Mouse (Mus musculus) heart, embryonic 11.5 days (tissue): ENCODE results near the gene Pde10a. TPM values are rescaled to one million over a fixed set of nuclear protein-coding genes. Genes with fewer than 3 reads are reported as not detected.

Source experiments
- ATAC-seq: fragments of 200-750 bp; cut with Nextera tagmentation; replicated peaks from 2 replicates; pipeline ENCODE4 v1.8.0; 2017; ENCODE audit warnings: moderate library complexity; ENCODE audit not compliant: insufficient number of reproducible peaks, low FRiP score, low TSS enrichment
- H3K27ac ChIP-seq: fragments of 300-500 bp; sonication (generic); 2 replicates; pipeline ENCODE4 v1.5.1; 2014; ENCODE audit warnings: mild to moderate bottlenecking, low read depth, low read length
- H3K27me3 ChIP-seq: fragments of 300-500 bp; sonication (generic); 2 replicates; pipeline ENCODE4 v1.6.1; 2014; ENCODE audit warnings: mild to moderate bottlenecking, low read length, mixed read lengths; ENCODE audit not compliant: control insufficient read depth, insufficient read depth
- H3K36me3 ChIP-seq: fragments of 300-500 bp; sonication (generic); 2 replicates; pipeline ENCODE4 v1.6.1; 2014; ENCODE audit warnings: mild to moderate bottlenecking, low read length, moderate library complexity, mixed read lengths; ENCODE audit not compliant: control insufficient read depth, insufficient read depth
- H3K4me1 ChIP-seq: fragments of 300-500 bp; sonication (generic); 2 replicates; pipeline ENCODE4 v1.6.1; 2014; ENCODE audit warnings: low read length; ENCODE audit not compliant: control insufficient read depth, insufficient read depth
- H3K4me2 ChIP-seq: fragments of 300-500 bp; sonication (generic); 2 replicates; pipeline ENCODE4 v1.6.1; 2014; ENCODE audit warnings: mild to moderate bottlenecking, moderate library complexity
- H3K4me3 ChIP-seq: fragments of 300-500 bp; sonication (generic); 2 replicates; pipeline ENCODE4 v1.5.1; 2014; ENCODE audit warnings: low read depth, low read length
- H3K9ac ChIP-seq: fragments of 300-500 bp; sonication (generic); 2 replicates; pipeline ENCODE4 v1.6.1; 2014; ENCODE audit warnings: mild to moderate bottlenecking, low read depth, low read length, moderate library complexity
- H3K9me3 ChIP-seq: fragments of 300-500 bp; sonication (generic); replicated peaks from 2 replicates; pipeline ENCODE4 v1.6.1; 2016; ENCODE audit warnings: low read length; ENCODE audit not compliant: control insufficient read depth
- WGBS: fragments of 180-500 bp; shearing (Covaris S2); extraction: QIAGEN DNeasy Blood & Tissue Kit; methylation state at CpG from one replicate; pipeline ENCODE4 v1.1.7; 2014; ENCODE audit not compliant: insufficient replicate concordance; 5-methylcytosine and 5-hydroxymethylcytosine counted together
- polyA plus RNA-seq: library from polyadenylated mRNA; unstranded; fragments of >200 nt; fragmentation: Nextera tagmentation; extraction: Ambion mirVana; gene quantifications from 2 replicates; pipeline ENCODE4 v1.2.1, GENCODE M21; 2014

Gene Pde10a
- polyA plus RNA-seq, 1 experiment from 2014 or later = 4.1 TPM

- no peak overlapping the region for H3K4me2 ChIP-seq
- no peak for ATAC-seq
- no peaks in the 10 kb centered on the region for H3K36me3 ChIP-seq
- 56% methylated on average over 6 of the region's 6 CpGs for WGBS
- H3K27ac ChIP-seq = no peak overlapping the region
- no peak overlapping the region for H3K4me3 ChIP-seq
- no peaks in the 10 kb centered on the region for H3K27me3 ChIP-seq
- no peak overlapping the region for H3K9ac ChIP-seq
- no peaks in the 10 kb centered on the region for H3K4me1 ChIP-seq
- no peaks in the 10 kb centered on the region for H3K9me3 ChIP-seq
Observed at GRCm38 (mm10) chr17:8731073-8731472, 205.9 kb downstream of the Pde10a start.

DNA sequence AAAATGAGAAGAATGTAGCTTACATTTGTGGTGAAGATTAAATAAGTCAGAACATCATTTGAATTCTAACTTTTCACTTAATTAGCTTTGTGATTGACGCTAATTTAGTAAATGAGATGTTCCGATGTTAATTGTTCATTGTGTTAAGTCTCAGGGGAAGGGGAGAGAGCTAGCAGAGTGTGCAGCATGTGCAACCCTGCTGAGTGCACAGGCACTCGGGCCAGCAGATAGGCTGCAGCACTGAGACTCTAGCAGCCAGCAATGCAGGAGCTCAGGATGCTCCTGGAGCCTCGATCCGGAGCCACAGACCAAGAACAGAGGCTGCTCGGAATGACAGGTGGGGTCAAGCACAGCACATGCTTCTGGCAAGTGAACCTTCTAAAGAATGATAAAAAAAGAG, 211.1 kb downstream of the Pde10a start:
- Histone ChIP-seq H3K4me2 (no peak overlapping the region), H3K27me3 (no peaks in the 10 kb centered on the region), H3K4me1 (no peaks in the 10 kb centered on the region), H3K4me3 (no peak overlapping the region), H3K9me3 (no peaks in the 10 kb centered on the region), H3K27ac (no peak overlapping the region), H3K36me3 (no peaks in the 10 kb centered on the region), H3K9ac (no peak overlapping the region)
- WGBS = 72% methylated on average over 6 of the region's 6 CpGs
- ATAC-seq = no peak

GRCm38 (mm10) chr17:8742772-8743171, 217.6 kb downstream of the Pde10a start:
- Histone ChIP-seq H3K9ac (no peak overlapping the region), H3K4me1 (no peaks in the 10 kb centered on the region), H3K9me3 (no peaks in the 10 kb centered on the region), H3K27ac (no peak overlapping the region), H3K4me2 (no peak overlapping the region), H3K27me3 (no peaks in the 10 kb centered on the region), H3K4me3 (no peak overlapping the region), H3K36me3 (no peaks in the 10 kb centered on the region)
- ATAC-seq = no peak
- 86% methylated on average over 3 of the region's 3 CpGs for WGBS

DNA sequence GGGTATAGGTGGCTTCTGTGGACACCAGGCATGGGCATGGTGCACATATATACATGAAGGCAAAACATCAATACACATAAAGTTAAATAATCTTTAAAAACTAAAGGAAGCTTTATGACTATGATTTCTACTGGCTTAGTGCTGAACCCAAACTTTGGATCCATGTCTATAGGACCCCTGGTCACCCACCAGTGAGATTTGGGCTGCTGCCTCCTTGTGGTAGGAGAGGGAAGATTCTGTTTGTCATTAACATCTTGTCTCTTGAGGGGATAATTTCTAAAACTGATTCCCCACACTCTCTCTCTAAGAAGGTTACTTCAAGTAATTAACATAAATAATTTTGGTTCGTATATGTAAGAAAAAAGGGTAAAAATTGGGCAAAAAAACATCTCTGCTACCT, 220.2 kb downstream of the Pde10a start:
- Histone ChIP-seq H3K27me3 (no peaks in the 10 kb centered on the region), H3K9me3 (no peaks in the 10 kb centered on the region), H3K27ac (no peak overlapping the region), H3K4me1 (no peaks in the 10 kb centered on the region), H3K36me3 (no peaks in the 10 kb centered on the region), H3K4me2 (no peak overlapping the region), H3K9ac (no peak overlapping the region), H3K4me3 (no peak overlapping the region)
- 30% methylated on average over 1 of the region's 1 CpGs for WGBS
- no peak for ATAC-seq

- H3K27ac ChIP-seq = no peak overlapping the region
- no peaks in the 10 kb centered on the region for H3K27me3 ChIP-seq
- H3K4me2 ChIP-seq = no peak overlapping the region
- H3K36me3 ChIP-seq = no peaks in the 10 kb centered on the region
- H3K4me3 ChIP-seq = no peak overlapping the region
- H3K4me1 ChIP-seq = no peaks in the 10 kb centered on the region
- WGBS = 72% methylated on average over 4 of the region's 4 CpGs
- no peak for ATAC-seq
- no peak overlapping the region for H3K9ac ChIP-seq
- no peaks in the 10 kb centered on the region for H3K9me3 ChIP-seq
Observed at GRCm38 (mm10) chr17:8749426-8749825, 224.3 kb downstream of the Pde10a start.

GRCm38 (mm10) chr17:8757576-8757975, 232.4 kb downstream of the Pde10a start:
- Histone ChIP-seq H3K27me3 (no peaks in the 10 kb centered on the region; the same call in 1 of the 2 replicates), H3K4me1 (no peaks in the 10 kb centered on the region), H3K4me3 (no peak overlapping the region), H3K4me2 (no peak overlapping the region), H3K9ac (no peak overlapping the region), H3K9me3 (no peaks in the 10 kb centered on the region), H3K36me3 (no peaks in the 10 kb centered on the region), H3K27ac (no peak overlapping the region)
- no peak for ATAC-seq
- 88% methylated on average over 5 of the region's 5 CpGs for WGBS

DNA sequence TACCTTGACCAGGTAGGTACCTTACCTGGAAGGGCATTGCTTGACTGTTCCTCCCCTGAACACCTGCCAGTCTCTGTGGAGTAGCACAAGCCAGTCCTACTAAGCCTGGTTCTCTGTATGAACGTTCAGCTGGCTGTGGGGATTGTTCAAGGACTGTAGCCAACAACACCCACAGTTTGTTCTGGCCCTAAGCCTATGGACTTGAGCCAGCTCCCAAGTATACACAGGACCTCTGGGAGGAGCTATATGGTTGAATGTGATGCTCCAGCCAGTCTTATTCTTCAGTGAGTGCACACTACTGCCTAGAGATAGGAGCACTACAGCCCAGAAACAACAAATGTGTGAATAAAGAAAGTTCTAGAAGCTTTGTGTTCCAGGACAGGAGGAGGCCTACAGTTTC, 238.1 kb downstream of the Pde10a start:
- Histone ChIP-seq H3K4me1 (no peaks in the 10 kb centered on the region), H3K27me3 (no peaks in the 10 kb centered on the region), H3K36me3 (no peaks in the 10 kb centered on the region), H3K27ac (no peak overlapping the region), H3K9me3 (no peaks in the 10 kb centered on the region; the same call in 1 of the 2 replicates), H3K4me3 (no peak overlapping the region), H3K9ac (no peak overlapping the region), H3K4me2 (no peak overlapping the region)
- WGBS = 55% methylated on average over 1 of the region's 1 CpGs
- no peak for ATAC-seq

- Histone ChIP-seq H3K27me3 (no peaks in the 10 kb centered on the region), H3K9me3 (no peaks in the 10 kb centered on the region; the same call in 1 of the 2 replicates), H3K27ac (no peak overlapping the region), H3K4me3 (no peak overlapping the region), H3K9ac (no peak overlapping the region), H3K36me3 (no peaks in the 10 kb centered on the region), H3K4me1 (no peaks in the 10 kb centered on the region), H3K4me2 (no peak overlapping the region)
- 77% methylated on average over 5 of the region's 5 CpGs for WGBS
- no peak for ATAC-seq
Observed at GRCm38 (mm10) chr17:8765987-8766576, 240.9 kb downstream of the Pde10a start.

GRCm38 (mm10) chr17:8769155-8769554, 244.0 kb downstream of the Pde10a start:
- no peak for ATAC-seq

More at GRCm38 (mm10) chr17:8769155-8769554, 244.0 kb downstream of the Pde10a start:
- Histone ChIP-seq H3K4me2 (no peak overlapping the region), H3K27ac (no peak overlapping the region), H3K36me3 (no peaks in the 10 kb centered on the region), H3K4me1 (no peaks in the 10 kb centered on the region), H3K9ac (no peak overlapping the region), H3K9me3 (no peaks in the 10 kb centered on the region), H3K4me3 (no peak overlapping the region), H3K27me3 (no peaks in the 10 kb centered on the region)
- 84% methylated on average over 1 of the region's 1 CpGs for WGBS
